Mouse (Mus musculus) heart, adult 2 months (tissue): Measurements from ENCODE around the gene Ccl6.

ENCODE experiments used
- CTCF ChIP-seq: fragments of 200-600 bp; IDR thresholded peaks from 2 replicates; pipeline ENCODE4 v1.8.1; 2022; ENCODE audit warnings: antibody characterized with exemption, mild to moderate bottlenecking, moderate library complexity
- POLR2A ChIP-seq: fragments of 200-500 bp; IDR thresholded peaks from 2 replicates; pipeline ENCODE4 v1.6.1; 2011; ENCODE audit warnings: mild to moderate bottlenecking, low read depth, low read length, control low read depth; ENCODE audit not compliant: insufficient read depth

DNA sequence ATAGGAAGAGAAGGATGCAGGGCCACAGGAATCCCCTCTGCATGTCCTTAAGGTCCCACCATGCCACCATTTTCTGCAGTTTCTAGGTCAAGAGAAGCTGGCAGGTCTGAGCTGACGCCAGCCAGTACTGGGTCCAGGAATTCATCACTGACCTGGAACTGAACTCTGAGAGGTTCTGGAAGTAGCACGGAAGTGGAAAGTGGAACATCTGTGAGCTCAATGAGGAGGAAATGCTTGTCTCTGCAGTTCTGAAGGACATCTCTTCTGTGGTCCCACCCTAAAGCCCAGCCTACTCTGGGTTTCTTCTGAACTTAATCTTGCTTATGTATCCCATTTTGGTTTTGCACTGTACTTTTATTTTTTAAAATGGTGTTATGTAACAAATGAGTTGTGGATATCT is 38.2 kb upstream of the Ccl6 start:
- TF ChIP-seq POLR2A (no peak), CTCF (no peak)
